Comparison of ENCODE assay signal across 11 mouse cellular contexts in the genomic region with DNA sequence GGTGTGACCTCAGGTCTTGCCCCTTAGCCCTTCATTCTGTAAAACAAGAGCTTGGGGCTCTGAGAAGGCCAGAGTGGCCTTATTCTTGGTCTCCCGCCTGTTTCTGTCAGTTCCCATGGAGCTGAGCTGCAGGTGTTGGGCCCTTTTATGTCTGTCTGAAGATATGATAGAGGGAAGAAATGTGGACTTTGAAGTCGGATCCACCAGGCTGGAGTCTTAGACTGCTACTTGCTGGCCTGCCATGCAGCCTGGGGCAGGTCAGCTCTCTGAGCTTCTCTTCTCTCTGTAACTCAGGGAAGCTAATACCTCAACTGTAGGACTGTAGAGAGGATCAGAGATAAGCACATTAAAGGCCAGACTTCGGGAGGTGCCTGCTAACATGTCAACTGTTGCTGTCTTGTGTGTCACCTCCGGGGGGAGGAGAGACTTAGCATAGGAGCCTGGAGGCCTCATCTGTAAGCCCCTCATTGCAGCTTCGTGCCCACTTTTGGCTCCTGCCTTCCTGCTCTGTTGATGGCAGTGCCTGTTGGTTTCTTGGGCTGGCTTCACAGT.
DNase-seq lines count a peak whose midpoint lies in the region; ATAC-seq and TF ChIP-seq lines count a peak whose summit lies in the region.
"Had no signal": no experiment of that assay in that cellular context is flagged by ENCODE, and none has a peak within 500 bp of the region (broad histone marks: within the 10 kb centered on the region; RNA-seq: fewer than 3 reads in every experiment).

No protein-coding gene starts in this region.

- peak overlapping the region; percentile 63 for H3K27ac ChIP-seq in forebrain, embryonic 13.5 days
- peak overlapping the region; percentile 62; the same call in 1 of the 2 replicates for H3K27ac ChIP-seq in limb, embryonic 12.5 days
- 0 out of 2 replicates have a peak overlapping the region, but pooled peaks have one; percentile 12 for H3K27ac ChIP-seq in midbrain, postnatal 0 days (ENCODE audit: low read depth, low read length)
- H3K27ac ChIP-seq: heart, embryonic 15.5 days had no signal

- no peak overlapping the region for H3K4me3 ChIP-seq in forebrain, embryonic 13.5 days
- no peak overlapping the region for H3K4me3 ChIP-seq in limb, embryonic 12.5 days (replicated peaks)
- no peak overlapping the region for H3K4me3 ChIP-seq in midbrain, postnatal 0 days (ENCODE audit: low read depth, low read length)
- H3K4me3 ChIP-seq: heart, embryonic 15.5 days had no signal

- H3K9ac ChIP-seq in forebrain, embryonic 13.5 days: no peak overlapping the region; the same call in 1 of the 2 replicates
- no peak overlapping the region for H3K9ac ChIP-seq in limb, embryonic 12.5 days (replicated peaks)
- H3K9ac ChIP-seq in midbrain, postnatal 0 days (replicated peaks; ENCODE audit: low read length, poor library complexity, severe bottlenecking): no peak overlapping the region
- H3K9ac ChIP-seq: heart, embryonic 15.5 days had no signal

- ATAC-seq in forebrain, embryonic 13.5 days: peak; percentile 28; the same call in 1 of the 2 replicates
- no peak for ATAC-seq in limb, embryonic 12.5 days (ENCODE audit: insufficient number of reproducible peaks, insufficient read depth, low FRiP score, low TSS enrichment, low read depth)
- ATAC-seq in midbrain, postnatal 0 days (ENCODE audit: low FRiP score): no peak
- no peak for ATAC-seq in erythroid progenitor cell, adult 5-6 weeks (replicated peaks; ENCODE audit: low FRiP score, poor library complexity, severe bottlenecking)
- ATAC-seq: lung, postnatal 0 days had no signal

- H3K4me2 ChIP-seq in forebrain, embryonic 13.5 days: no peak overlapping the region
- no peak overlapping the region for H3K4me2 ChIP-seq in limb, embryonic 12.5 days
- H3K4me2 ChIP-seq in midbrain, postnatal 0 days (ENCODE audit: low read depth, low read length, poor library complexity, severe bottlenecking): no peak overlapping the region
- H3K4me2 ChIP-seq: heart, embryonic 15.5 days had no signal

- 64% methylated on average over 5 of the region's 5 CpGs for WGBS in forebrain, embryonic 13.5 days
- 45% methylated on average over 5 of the region's 5 CpGs for WGBS in limb, embryonic 12.5 days
- WGBS in midbrain, postnatal 0 days: 44% methylated on average over 5 of the region's 5 CpGs

- H3K36me3 ChIP-seq in forebrain, embryonic 13.5 days (ENCODE audit: poor library complexity, severe bottlenecking): no peaks in the 10 kb centered on the region
- peaks cover 22% of the 10 kb centered on the region for H3K36me3 ChIP-seq in limb, embryonic 12.5 days
- no peaks in the 10 kb centered on the region for H3K36me3 ChIP-seq in midbrain, postnatal 0 days (ENCODE audit: insufficient read depth, low read length)
- H3K36me3 ChIP-seq: heart, embryonic 15.5 days had no signal

- no peaks in the 10 kb centered on the region for H3K27me3 ChIP-seq in forebrain, embryonic 13.5 days
- H3K27me3 ChIP-seq in limb, embryonic 12.5 days: no peaks in the 10 kb centered on the region
- no peaks in the 10 kb centered on the region for H3K27me3 ChIP-seq in midbrain, postnatal 0 days (ENCODE audit: insufficient read depth, low read length)
- H3K27me3 ChIP-seq: heart, embryonic 15.5 days had no signal

- DNase-seq in kidney, adult 9 months: peak; percentile 59
- DNase-seq in kidney, postnatal 10 days: no peak
- DNase-seq in midbrain, postnatal 0 days (ENCODE audit: low spot score): no peak
- no peak for DNase-seq in urinary bladder, postnatal 36 days (ENCODE audit: low spot score in 2 of 2)
- no peak for DNase-seq in cerebellum, adult 9-10 months
- DNase-seq: cerebellum, adult 8-10 months had no signal

- no peak for TF ChIP-seq CTCF in midbrain, postnatal 0 days (IDR thresholded peaks at IDR 0.05)

- no peaks in the 10 kb centered on the region for H3K9me3 ChIP-seq in forebrain, embryonic 13.5 days (replicated peaks)
- no peaks in the 10 kb centered on the region for H3K9me3 ChIP-seq in limb, embryonic 12.5 days
- no peaks in the 10 kb centered on the region for H3K9me3 ChIP-seq in midbrain, postnatal 0 days (ENCODE audit: low read length)
- H3K9me3 ChIP-seq: heart, embryonic 15.5 days had no signal

- H3K4me1 ChIP-seq in forebrain, embryonic 13.5 days: peaks cover 76% of the 10 kb centered on the region
- H3K4me1 ChIP-seq in limb, embryonic 12.5 days (replicated peaks): peaks cover 85% of the 10 kb centered on the region
- H3K4me1 ChIP-seq in midbrain, postnatal 0 days (ENCODE audit: insufficient read depth, low read length): peaks cover 12% of the 10 kb centered on the region; the same call in 1 of the 2 replicates

Comparison
In these comparisons a context has a peak if more than half of its experiments do, and no peak if none do; other contexts are left out.
1. H3K27ac ChIP-seq: peak in every context shown above with its lines; median percentile 63 in forebrain, embryonic 13.5 days; 62 in limb, embryonic 12.5 days; 12 in midbrain, postnatal 0 days.